Mouse (Mus musculus) forebrain, embryonic 14.5 days (tissue): Measurements from ENCODE around the gene Rec8. TPM values are rescaled to one million over a fixed set of nuclear protein-coding genes. Genes with fewer than 3 reads are reported as not detected.

Source experiments
- ATAC-seq: fragments of 200-750 bp; cut with Nextera tagmentation; 2 replicates; pipeline ENCODE4 v1.8.0; 2017; ENCODE audit warnings: mild to moderate bottlenecking, moderate library complexity
- DNase-seq: peaks from one replicate; pipeline ENCODE4 v3.0.0-alpha.2; 2015; ENCODE audit warnings: low spot score
- H3K27ac ChIP-seq: fragments of 300-500 bp; sonication (generic); 2 replicates; pipeline ENCODE4 v1.5.1; 2014; ENCODE audit warnings: low read depth, mild to moderate bottlenecking, control low read depth, low read length, moderate library complexity
- H3K27me3 ChIP-seq: fragments of 300-500 bp; sonication (generic); replicated peaks from 2 replicates; pipeline ENCODE4 v1.6.1; 2014; ENCODE audit warnings: low read length, control low read depth, mixed read lengths; ENCODE audit not compliant: control insufficient read depth, insufficient read depth
- H3K36me3 ChIP-seq: fragments of 300-500 bp; sonication (generic); 2 replicates; pipeline ENCODE4 v1.6.1; 2014; ENCODE audit warnings: low read length, control low read depth; ENCODE audit not compliant: control insufficient read depth, insufficient read depth
- H3K4me1 ChIP-seq: fragments of 300-500 bp; sonication (generic); 2 replicates; pipeline ENCODE4 v1.6.1; 2014; ENCODE audit warnings: antibody characterized with exemption, low read length, control low read depth; ENCODE audit not compliant: control insufficient read depth, insufficient read depth
- H3K4me2 ChIP-seq: fragments of 300-500 bp; sonication (generic); 2 replicates; pipeline ENCODE4 v1.6.1; 2014; ENCODE audit warnings: mild to moderate bottlenecking, control low read depth, low read length
- H3K4me3 ChIP-seq: fragments of 300-500 bp; sonication (generic); 2 replicates; pipeline ENCODE4 v1.5.1; 2014; ENCODE audit warnings: low read depth, low read length, control low read depth
- H3K9ac ChIP-seq: fragments of 300-500 bp; sonication (generic); 2 replicates; pipeline ENCODE4 v1.6.1; 2014; ENCODE audit warnings: mild to moderate bottlenecking, low read length, control low read depth, moderate library complexity
- H3K9me3 ChIP-seq: fragments of 300-500 bp; sonication (generic); replicated peaks from 2 replicates; pipeline ENCODE4 v1.6.1; 2016; ENCODE audit warnings: low read length, control low read depth, mixed read lengths; ENCODE audit not compliant: control insufficient read depth
- WGBS: fragments of 180-500 bp; shearing (Covaris S2); extraction: QIAGEN DNeasy Blood & Tissue Kit; methylation state at CpG from one replicate; pipeline ENCODE4 v1.1.7; 2014; 5-methylcytosine and 5-hydroxymethylcytosine counted together
- polyA plus RNA-seq: library from polyadenylated mRNA; unstranded; fragments of >200 nt; fragmentation: Nextera tagmentation; extraction: Ambion mirVana; gene quantifications from 2 replicates; pipeline ENCODE4 v1.2.1, GENCODE M21; 2014

The Rec8 gene
- polyA plus RNA-seq, 1 experiment from 2014 or later, result 6.5 TPM

DNA sequence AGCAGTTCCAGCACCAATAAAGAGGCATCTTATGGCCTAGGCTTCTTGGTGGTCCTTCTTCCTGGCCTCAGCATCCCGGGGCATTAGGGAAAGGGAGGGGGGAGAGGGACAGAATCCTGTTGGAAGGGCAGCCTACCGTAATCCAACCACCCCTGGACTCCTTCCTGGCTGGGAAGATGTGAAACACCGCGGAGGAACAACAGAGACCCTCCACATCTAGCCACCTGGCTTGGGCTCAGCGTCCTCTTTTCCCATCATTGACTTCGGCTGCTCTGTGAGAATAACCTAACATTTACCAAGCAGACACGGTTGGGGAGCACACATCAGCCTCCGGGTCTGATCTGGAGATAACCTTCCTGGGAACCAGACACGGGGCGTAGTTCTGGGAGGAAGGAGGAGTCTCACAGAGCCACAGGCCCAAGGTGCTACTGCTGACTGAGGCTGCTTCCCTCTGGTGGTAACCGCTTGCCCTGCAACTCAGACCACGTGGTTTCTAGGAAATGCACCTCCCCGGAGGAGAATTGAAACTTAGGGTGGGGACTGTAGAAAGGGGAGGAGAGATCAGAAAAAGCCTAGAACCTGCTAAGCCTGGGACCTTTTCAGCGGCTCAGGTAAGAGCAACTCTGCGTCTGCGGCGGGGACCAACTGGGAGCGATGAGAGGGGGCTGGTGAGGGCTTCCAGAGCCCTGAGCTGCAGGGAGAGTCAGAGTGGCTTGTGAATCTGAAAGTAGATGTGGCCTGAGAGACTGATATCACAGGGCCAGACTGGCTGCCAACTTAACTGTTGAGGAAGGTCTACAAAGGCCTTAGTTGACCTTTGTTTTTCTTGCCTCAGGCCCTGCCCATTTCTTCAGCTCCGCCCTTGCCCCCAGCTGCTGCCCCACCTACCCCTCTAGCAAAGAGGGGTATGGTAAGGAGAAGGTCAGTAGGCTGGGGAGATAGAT lies 13.9 kb upstream of the Rec8 start:
- Histone ChIP-seq H3K4me1 (no peaks in the 10 kb centered on the region), H3K9ac (no peak overlapping the region; the same call in 1 of the 2 replicates), H3K36me3 (peaks cover 74% of the 10 kb centered on the region), H3K27me3 (no peaks in the 10 kb centered on the region), H3K4me3 (peak overlapping the region; percentile 3; the same call in 1 of the 2 replicates), H3K27ac (no peak overlapping the region), H3K9me3 (no peaks in the 10 kb centered on the region), H3K4me2 (peak overlapping the region; percentile 36)
- ATAC-seq (peak; percentile 90), DNase-seq (peak; percentile 84)
- 20% methylated on average over 19 of the region's 19 CpGs for WGBS

DNA sequence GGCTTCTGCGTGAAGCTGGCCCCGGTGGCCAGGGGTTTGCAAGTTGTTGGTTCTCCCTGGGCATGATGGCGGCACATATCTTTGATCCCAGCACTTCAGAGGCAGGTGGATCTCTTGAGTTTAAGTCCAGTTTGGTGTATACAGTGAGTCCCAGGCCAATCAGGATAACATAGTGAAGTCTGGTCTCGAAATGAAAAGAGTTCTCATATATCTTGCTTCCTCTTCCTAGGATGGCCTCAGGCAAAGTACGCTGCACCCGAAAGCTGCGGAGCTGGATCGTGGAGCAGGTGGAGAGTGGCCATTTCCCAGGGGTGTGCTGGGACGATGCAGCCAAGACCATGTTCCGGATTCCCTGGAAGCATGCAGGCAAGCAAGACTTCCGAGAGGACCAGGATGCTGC lies 13.0 kb upstream of the Rec8 start:
- no peak overlapping the region for H3K4me2 ChIP-seq
- no peaks in the 10 kb centered on the region for H3K27me3 ChIP-seq
- H3K4me1 ChIP-seq, result no peaks in the 10 kb centered on the region
- H3K27ac ChIP-seq, result no peak overlapping the region
- peaks cover 73% of the 10 kb centered on the region for H3K36me3 ChIP-seq
- H3K9ac ChIP-seq, result no peak overlapping the region
- ATAC-seq (no peak), DNase-seq (no peak)
- no peaks in the 10 kb centered on the region for H3K9me3 ChIP-seq
- no peak overlapping the region for H3K4me3 ChIP-seq
- WGBS, result 95% methylated on average over 11 of the region's 11 CpGs

- Histone ChIP-seq H3K36me3 (peaks cover 68% of the 10 kb centered on the region), H3K27ac (no peak overlapping the region), H3K4me2 (no peak overlapping the region), H3K9ac (no peak overlapping the region), H3K9me3 (no peaks in the 10 kb centered on the region), H3K4me3 (no peak overlapping the region), H3K4me1 (no peaks in the 10 kb centered on the region), H3K27me3 (no peaks in the 10 kb centered on the region)
- DNase-seq (no peak), ATAC-seq (no peak)
- 94% methylated on average over 16 of the region's 16 CpGs for WGBS
These were observed 11.9 kb upstream of the Rec8 start for GRCm38 (mm10) chr14:55605743-55606459.

GRCm38 (mm10) chr14:55608339-55608738 lies 9.5 kb upstream of the Rec8 start:
- Histone ChIP-seq H3K36me3 (peaks cover 43% of the 10 kb centered on the region), H3K27ac (no peak overlapping the region), H3K4me1 (no peaks in the 10 kb centered on the region), H3K9me3 (no peaks in the 10 kb centered on the region), H3K27me3 (no peaks in the 10 kb centered on the region), H3K9ac (no peak overlapping the region), H3K4me3 (no peak overlapping the region), H3K4me2 (no peak overlapping the region)
- ATAC-seq, result no peak
- 95% methylated on average over 6 of the region's 6 CpGs for WGBS
- DNase-seq, result no peak

- no peak for DNase-seq
- Histone ChIP-seq H3K4me1 (no peaks in the 10 kb centered on the region), H3K4me2 (no peak overlapping the region), H3K9me3 (no peaks in the 10 kb centered on the region), H3K9ac (no peak overlapping the region), H3K27ac (no peak overlapping the region), H3K4me3 (no peak overlapping the region), H3K36me3 (peaks cover 19% of the 10 kb centered on the region), H3K27me3 (no peaks in the 10 kb centered on the region)
- ATAC-seq, result no peak
- WGBS, result 69% methylated on average over 6 of the region's 6 CpGs
These were observed 4.5 kb upstream of the Rec8 start for GRCm38 (mm10) chr14:55613346-55613745.

DNA sequence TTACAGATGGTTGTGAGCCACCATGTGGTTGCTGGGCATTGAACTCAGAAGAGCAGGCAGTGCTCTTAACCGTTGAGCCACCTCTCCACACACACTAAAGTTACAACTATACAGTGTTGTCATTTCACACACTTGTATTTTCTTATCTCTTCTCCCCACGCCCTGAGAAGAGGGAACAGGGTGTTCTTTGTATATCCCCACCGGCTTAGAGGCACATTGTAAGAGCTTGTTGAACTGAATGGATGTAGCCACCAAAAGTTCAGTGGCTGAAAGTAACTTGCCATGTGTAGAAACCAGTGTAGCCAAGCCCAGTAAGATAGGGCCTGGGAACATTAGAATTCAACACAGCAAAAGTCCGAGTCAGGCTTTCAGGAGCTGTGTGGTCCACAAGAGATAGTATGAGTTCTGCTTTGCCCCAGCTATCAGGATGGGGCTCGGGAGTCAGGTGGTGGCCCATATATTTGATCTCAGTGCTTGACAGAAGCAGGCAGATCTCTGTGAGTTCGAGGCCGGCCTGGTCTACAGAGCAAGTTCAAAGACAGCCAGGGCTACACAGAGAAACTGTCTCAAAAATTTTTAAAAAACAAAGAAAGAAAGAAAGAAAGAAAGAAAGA lies 3.2 kb upstream of the Rec8 start:
- 82% methylated on average over 7 of the region's 7 CpGs for WGBS
- no peak overlapping the region for H3K4me3 ChIP-seq
- no peaks in the 10 kb centered on the region for H3K4me1 ChIP-seq
- no peaks in the 10 kb centered on the region for H3K9me3 ChIP-seq
- no peak for DNase-seq
- no peak for ATAC-seq
- H3K27ac ChIP-seq, result no peak overlapping the region
- no peak overlapping the region for H3K4me2 ChIP-seq
- no peak overlapping the region for H3K9ac ChIP-seq
- H3K36me3 ChIP-seq, result peaks cover 7% of the 10 kb centered on the region; the same call in 1 of the 2 replicates
- no peaks in the 10 kb centered on the region for H3K27me3 ChIP-seq

GRCm38 (mm10) chr14:55615876-55616275 lies 2.0 kb upstream of the Rec8 start:
- Histone ChIP-seq H3K4me2 (no peak overlapping the region), H3K36me3 (no peaks in the 10 kb centered on the region), H3K9ac (no peak overlapping the region), H3K27ac (no peak overlapping the region), H3K9me3 (no peaks in the 10 kb centered on the region), H3K27me3 (no peaks in the 10 kb centered on the region), H3K4me1 (no peaks in the 10 kb centered on the region), H3K4me3 (no peak overlapping the region)
- WGBS, result 55% methylated on average over 2 of the region's 2 CpGs
- ATAC-seq, result no peak
- no peak for DNase-seq

- Histone ChIP-seq H3K9me3 (no peaks in the 10 kb centered on the region), H3K36me3 (no peaks in the 10 kb centered on the region), H3K4me1 (no peaks in the 10 kb centered on the region), H3K27me3 (no peaks in the 10 kb centered on the region), H3K4me2 (no peak overlapping the region), H3K9ac (no peak overlapping the region), H3K4me3 (no peak overlapping the region), H3K27ac (no peak overlapping the region)
- WGBS, result 84% methylated on average over 2 of the region's 2 CpGs
- ATAC-seq, result no peak
- DNase-seq, result no peak
These were observed 993 bp upstream of the Rec8 start for GRCm38 (mm10) chr14:55616844-55617243.
